Mouse (Mus musculus): ENCODE results near the gene Abcg8. TPM values are rescaled to one million over a fixed set of nuclear protein-coding genes. Genes with fewer than 3 reads are reported as not detected.

Gene Abcg8
- polyA plus RNA-seq, 1 experiment = not detected

GRCm38 (mm10) chr17:84656653-84657421, 19.3 kb upstream of the Abcg8 start:
- Histone ChIP-seq H3K4me1 (ENCODE audit: control insufficient read depth, insufficient read depth, low read length) (no peaks in the 10 kb centered on the region; the same call in 1 of the 2 replicates), H3K4me3 (ENCODE audit: insufficient read depth, low read length) (no peak overlapping the region), H3K27ac (ENCODE audit: insufficient read depth, low read length) (no peak overlapping the region)
- TF ChIP-seq CTCF (IDR thresholded peaks at IDR 0.05; ENCODE audit: borderline replicate concordance, insufficient read depth, low read length) (no peak), POLR2A (IDR thresholded peaks at IDR 0.05; ENCODE audit: low read depth, low read length) (no peak)

- Histone ChIP-seq H3K4me1 (ENCODE audit: control insufficient read depth, insufficient read depth, low read length) (no peaks in the 10 kb centered on the region; the same call in 1 of the 2 replicates), H3K4me3 (ENCODE audit: insufficient read depth, low read length) (no peak overlapping the region), H3K27ac (ENCODE audit: insufficient read depth, low read length) (no peak overlapping the region)
- no peak for TF ChIP-seq CTCF (IDR thresholded peaks at IDR 0.05; ENCODE audit: borderline replicate concordance, insufficient read depth, low read length)
- no peak for TF ChIP-seq POLR2A (IDR thresholded peaks at IDR 0.05; ENCODE audit: low read depth, low read length)
Measured at GRCm38 (mm10) chr17:84657422-84657732, 18.7 kb upstream of the Abcg8 start.

DNA sequence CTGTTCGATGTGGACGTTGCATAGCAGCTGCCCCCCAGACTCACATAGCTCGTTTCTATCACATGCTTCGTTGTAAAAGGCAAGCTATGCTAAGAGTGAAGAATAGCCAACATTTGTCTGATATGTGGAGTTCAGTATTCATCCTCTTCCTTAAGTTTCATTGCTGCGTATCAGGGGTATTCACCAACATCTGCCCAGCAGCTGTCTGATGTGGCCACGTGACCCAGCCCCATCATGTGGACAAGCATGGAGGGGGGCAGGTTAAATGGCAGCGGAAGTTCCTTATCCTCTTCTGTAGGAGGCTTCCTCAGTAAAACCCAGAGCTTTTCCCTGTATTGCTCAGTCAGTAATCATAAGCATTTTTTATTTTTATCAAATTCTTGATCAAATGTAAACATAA, 18.3 kb upstream of the Abcg8 start:
- no peak overlapping the region for H3K27ac ChIP-seq (ENCODE audit: insufficient read depth, low read length)
- TF ChIP-seq CTCF (IDR thresholded peaks at IDR 0.05; ENCODE audit: borderline replicate concordance, insufficient read depth, low read length) (no peak), POLR2A (IDR thresholded peaks at IDR 0.05; ENCODE audit: low read depth, low read length) (no peak)

DNA sequence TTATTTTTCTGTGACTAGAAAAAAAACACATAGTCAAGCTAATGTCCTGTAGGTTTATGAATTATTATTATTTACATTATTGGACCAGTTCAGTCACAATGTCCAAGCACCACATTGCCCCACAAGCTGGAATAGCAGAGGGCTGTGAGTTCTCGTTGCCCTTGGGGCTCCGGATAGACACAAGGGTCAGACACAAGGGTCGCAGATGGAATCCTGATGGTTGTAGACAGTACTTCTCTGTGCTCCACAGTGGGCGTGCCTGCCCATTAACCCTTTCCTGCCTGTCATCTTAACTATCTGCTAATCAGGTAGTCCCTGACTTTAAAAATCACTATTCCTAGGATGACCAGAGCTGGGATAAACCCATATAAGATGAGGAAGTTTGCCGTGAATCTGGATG, 17.9 kb upstream of the Abcg8 start:
- Histone ChIP-seq H3K4me1 (ENCODE audit: control insufficient read depth, insufficient read depth, low read length) (no peaks in the 10 kb centered on the region; the same call in 1 of the 2 replicates), H3K4me3 (ENCODE audit: insufficient read depth, low read length) (no peak overlapping the region), H3K27ac (ENCODE audit: insufficient read depth, low read length) (no peak overlapping the region)
- TF ChIP-seq POLR2A (IDR thresholded peaks at IDR 0.05; ENCODE audit: low read depth, low read length) = no peak
- no peak for TF ChIP-seq CTCF (IDR thresholded peaks at IDR 0.05; ENCODE audit: borderline replicate concordance, insufficient read depth, low read length)

More for the DNA sequence above, 18.3 kb upstream of the Abcg8 start:
- H3K4me3 ChIP-seq (ENCODE audit: insufficient read depth, low read length) = no peak overlapping the region
- H3K4me1 ChIP-seq (ENCODE audit: control insufficient read depth, insufficient read depth, low read length) = no peaks in the 10 kb centered on the region; the same call in 1 of the 2 replicates

DNA sequence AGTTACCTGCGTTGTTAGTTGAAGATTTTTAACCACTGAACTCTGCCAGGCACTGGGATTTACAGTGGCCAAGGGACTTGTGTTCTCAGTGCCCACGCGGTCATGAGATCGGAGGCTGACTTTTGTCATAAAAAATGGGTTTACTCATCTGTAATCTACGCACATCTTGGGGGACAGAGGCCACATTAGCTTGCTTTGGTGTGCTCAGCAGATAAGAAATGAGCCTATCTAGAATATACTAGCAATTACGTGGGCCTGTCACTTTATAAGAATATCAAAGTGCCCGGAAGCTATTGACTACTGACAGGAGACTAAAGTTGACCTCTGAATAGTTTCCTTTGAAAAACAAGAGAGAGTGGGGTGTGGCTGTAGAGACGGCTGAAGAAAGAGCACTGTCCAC, 17.2 kb upstream of the Abcg8 start:
- H3K4me3 ChIP-seq (ENCODE audit: insufficient read depth, low read length) = no peak overlapping the region
- TF ChIP-seq POLR2A (IDR thresholded peaks at IDR 0.05; ENCODE audit: low read depth, low read length) = no peak
- H3K27ac ChIP-seq (ENCODE audit: insufficient read depth, low read length) = no peak overlapping the region
- H3K4me1 ChIP-seq (ENCODE audit: control insufficient read depth, insufficient read depth, low read length) = no peaks in the 10 kb centered on the region; the same call in 1 of the 2 replicates

DNA sequence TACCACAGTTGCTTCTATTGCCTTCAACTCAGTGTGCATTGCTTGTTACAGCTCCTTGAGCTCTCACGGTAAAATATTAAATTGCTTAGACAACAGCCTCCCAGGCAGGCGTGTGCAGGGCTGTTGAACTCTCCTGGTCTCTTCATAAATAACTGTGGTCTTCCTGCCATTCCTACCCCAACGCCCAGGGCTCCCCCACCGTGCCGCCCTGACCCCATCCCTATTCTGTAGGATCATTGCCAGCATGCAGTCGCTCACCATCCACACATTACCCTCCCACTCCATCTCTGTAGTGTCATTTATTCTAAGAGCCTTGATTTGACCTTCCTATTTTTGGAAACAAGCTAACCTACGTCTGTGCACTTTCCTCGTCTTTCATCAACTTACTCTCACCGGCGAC, 11.0 kb upstream of the Abcg8 start:
- no peaks in the 10 kb centered on the region for H3K4me1 ChIP-seq (ENCODE audit: control insufficient read depth, insufficient read depth, low read length)
- TF ChIP-seq CTCF (IDR thresholded peaks at IDR 0.05; ENCODE audit: borderline replicate concordance, insufficient read depth, low read length) = no peak
- TF ChIP-seq POLR2A (IDR thresholded peaks at IDR 0.05; ENCODE audit: low read depth, low read length) = no peak
- no peak overlapping the region for H3K27ac ChIP-seq (ENCODE audit: insufficient read depth, low read length)
- H3K4me3 ChIP-seq (ENCODE audit: insufficient read depth, low read length) = no peak overlapping the region

DNA sequence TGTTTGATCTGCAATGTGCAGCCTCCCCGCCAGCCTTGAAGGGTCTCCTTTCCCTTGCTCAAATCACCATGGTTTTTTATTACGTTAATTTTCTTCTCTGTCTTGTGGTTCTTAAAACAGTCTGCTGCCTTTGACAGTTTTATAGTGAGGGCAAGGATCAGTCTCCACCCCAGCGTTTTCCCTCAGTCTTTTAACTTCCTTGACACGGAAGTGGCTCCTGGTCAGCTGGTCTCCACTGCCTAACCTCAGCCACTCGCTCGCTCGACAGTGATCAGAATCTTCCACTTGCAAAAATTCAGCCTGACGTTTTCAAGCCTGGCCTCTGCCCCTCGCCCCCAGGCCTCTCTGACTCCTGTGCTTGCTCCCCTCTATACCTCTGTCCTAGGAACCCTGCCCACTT, 10.4 kb upstream of the Abcg8 start:
- Histone ChIP-seq H3K27ac (ENCODE audit: insufficient read depth, low read length) (no peak overlapping the region), H3K4me1 (ENCODE audit: control insufficient read depth, insufficient read depth, low read length) (no peaks in the 10 kb centered on the region), H3K4me3 (ENCODE audit: insufficient read depth, low read length) (no peak overlapping the region)
- TF ChIP-seq CTCF (IDR thresholded peaks at IDR 0.05; ENCODE audit: borderline replicate concordance, insufficient read depth, low read length) (no peak), POLR2A (IDR thresholded peaks at IDR 0.05; ENCODE audit: low read depth, low read length) (no peak)

- Histone ChIP-seq H3K27ac (ENCODE audit: insufficient read depth, low read length) (no peak overlapping the region), H3K4me1 (ENCODE audit: control insufficient read depth, insufficient read depth, low read length) (no peaks in the 10 kb centered on the region)
- TF ChIP-seq POLR2A (IDR thresholded peaks at IDR 0.05; ENCODE audit: low read depth, low read length) = no peak
- no peak for TF ChIP-seq CTCF (IDR thresholded peaks at IDR 0.05; ENCODE audit: borderline replicate concordance, insufficient read depth, low read length)
Measured at GRCm38 (mm10) chr17:84667848-84668247, 8.3 kb upstream of the Abcg8 start.

GRCm38 (mm10) chr17:84672376-84673369, 3.4 kb upstream of the Abcg8 start:
- no peaks in the 10 kb centered on the region for H3K4me1 ChIP-seq (ENCODE audit: control insufficient read depth, insufficient read depth, low read length)
- no peak overlapping the region for H3K27ac ChIP-seq (ENCODE audit: insufficient read depth, low read length)
- TF ChIP-seq POLR2A (IDR thresholded peaks at IDR 0.05; ENCODE audit: low read depth, low read length) (no peak), CTCF (IDR thresholded peaks at IDR 0.05; ENCODE audit: borderline replicate concordance, insufficient read depth, low read length) (no peak)
- no peak overlapping the region for H3K4me3 ChIP-seq (ENCODE audit: insufficient read depth, low read length)

More at GRCm38 (mm10) chr17:84667848-84668247, 8.3 kb upstream of the Abcg8 start:
- H3K4me3 ChIP-seq (ENCODE audit: insufficient read depth, low read length) = no peak overlapping the region

GRCm38 (mm10) chr17:84674048-84674447, 2.1 kb upstream of the Abcg8 start:
- H3K27ac ChIP-seq (ENCODE audit: insufficient read depth, low read length) = no peak overlapping the region
- H3K4me1 ChIP-seq (ENCODE audit: control insufficient read depth, insufficient read depth, low read length) = no peaks in the 10 kb centered on the region
- no peak overlapping the region for H3K4me3 ChIP-seq (ENCODE audit: insufficient read depth, low read length)
- no peak for TF ChIP-seq CTCF (IDR thresholded peaks at IDR 0.05; ENCODE audit: borderline replicate concordance, insufficient read depth, low read length)
- no peak for TF ChIP-seq POLR2A (IDR thresholded peaks at IDR 0.05; ENCODE audit: low read depth, low read length)
